Mouse (Mus musculus) CD4-positive, CD25-positive, alpha-beta regulatory T cell, adult 4 months (primary cell): ENCODE measurements around the gene 2610044O15Rik8. TPM values are rescaled to one million over a fixed set of nuclear protein-coding genes. Genes with fewer than 3 reads are reported as not detected.

Source experiments
- ATAC-seq: one replicate; pipeline ENCODE4 v1.8.0; 2017
- polyA plus RNA-seq, 2 experiments: library from polyadenylated mRNA; unstranded; fragments of 100-300 nt; shearing (Covaris generic); gene quantifications; one replicate each; pipeline ENCODE4 v1.2.1; 2017

Gene 2610044O15Rik8
- polyA plus RNA-seq = 10 to 100 TPM; 20.2 to 32.3 TPM

- peak; percentile 96 for ATAC-seq
Measured at GRCm38 (mm10) chr8:129234027-129234733, at the start of gene 2610044O15Rik8. 2610044O15Rik8 (minus strand) TSS chr8:129234406.

GRCm38 (mm10) chr8:129265918-129266317 is 31.7 kb upstream of the 2610044O15Rik8 start:
- ATAC-seq = no peak

DNA sequence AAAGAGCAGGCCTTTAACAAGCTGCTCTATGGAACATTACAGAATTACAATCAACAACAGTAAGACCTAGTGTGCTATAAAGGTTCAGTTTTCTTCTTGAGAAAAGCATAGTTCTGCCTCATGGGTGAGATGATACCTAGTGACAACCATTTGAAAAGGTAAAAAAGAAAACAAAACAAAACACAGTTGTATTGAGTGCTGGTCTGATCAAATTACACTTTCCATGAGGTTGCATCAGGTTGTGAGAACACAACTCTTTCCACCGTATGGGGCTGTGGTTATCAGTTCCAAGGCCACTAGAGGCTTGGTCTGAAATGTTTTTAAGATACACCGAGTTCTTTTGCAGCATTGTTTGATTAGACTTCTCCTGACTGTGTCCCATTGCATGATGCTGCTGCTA is 30.1 kb upstream of the 2610044O15Rik8 start:
- ATAC-seq = no peak

DNA sequence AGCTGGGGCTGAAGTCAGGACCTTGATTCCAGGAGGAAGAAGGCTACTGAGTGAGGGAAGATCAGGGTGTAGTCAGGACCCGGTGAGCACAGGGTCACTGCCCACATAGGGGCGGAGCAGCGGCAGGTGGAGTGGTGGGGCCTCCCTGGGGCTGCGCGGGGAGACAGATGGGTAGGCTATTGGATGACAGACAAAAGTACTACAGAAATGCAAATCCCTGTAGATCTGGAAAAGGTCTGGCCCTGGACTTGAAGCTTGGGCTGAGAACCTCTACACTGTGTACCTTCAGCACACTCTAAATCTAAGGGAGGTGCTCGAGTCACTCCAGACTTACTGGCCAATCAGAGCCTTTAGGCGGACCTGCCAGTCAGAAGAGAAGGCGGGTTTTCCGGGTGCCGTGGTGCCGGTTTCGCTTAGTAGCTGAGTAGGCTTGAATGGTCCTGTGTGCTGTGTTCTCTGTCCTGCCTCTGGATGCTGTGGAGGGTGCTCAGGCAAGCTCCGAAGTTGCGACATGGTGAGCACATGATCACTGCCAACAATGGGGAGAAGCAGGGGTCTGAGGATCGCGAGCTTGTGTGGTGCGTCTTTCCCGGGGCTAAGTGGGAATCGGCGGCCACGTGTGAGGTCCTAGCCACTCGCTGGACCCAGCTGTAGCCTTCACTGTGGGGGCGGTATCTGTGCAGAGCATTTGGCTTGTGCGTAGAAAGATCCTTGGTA is 29.2 kb upstream of the 2610044O15Rik8 start:
- peak; percentile 96 for ATAC-seq

DNA sequence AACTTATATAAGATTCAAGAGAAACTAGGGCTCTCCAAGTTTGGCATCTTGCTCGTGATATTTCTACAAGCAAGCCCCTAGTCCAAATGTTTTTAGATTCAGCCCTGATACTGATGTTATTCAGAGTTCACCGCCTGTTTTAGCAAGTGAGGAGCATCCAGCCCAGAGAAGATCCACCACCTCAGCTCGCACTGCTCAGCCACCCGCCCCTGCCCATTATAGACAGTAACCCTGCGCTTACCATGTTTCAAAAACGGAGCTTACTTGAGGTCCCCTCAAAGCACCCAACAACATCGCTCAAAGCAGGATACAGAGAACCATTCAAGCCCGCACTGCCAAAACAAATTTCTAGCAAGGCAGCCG is 561 bp downstream of the 2610044O15Rik8 start:
- no peak for ATAC-seq

Other genes with a start within 250 kb of the 2610044O15Rik8 start
- gene Ccdc7a, start 168.9 kb downstream of the 2610044O15Rik8 start, polyA plus RNA-seq = not detected
- not detected for gene Ccdc7b, start 167.3 kb downstream of the 2610044O15Rik8 start, polyA plus RNA-seq
- gene Gm10999, start 102.7 kb downstream of the 2610044O15Rik8 start, polyA plus RNA-seq = not detected